Mouse (Mus musculus): ENCODE results near the gene Rps6kb2.
"Not testable (repeated sequence)": the region's sequence is repeated elsewhere in the genome, so short reads cannot be mapped to it uniquely, and the experiment has no call there.

DNA sequence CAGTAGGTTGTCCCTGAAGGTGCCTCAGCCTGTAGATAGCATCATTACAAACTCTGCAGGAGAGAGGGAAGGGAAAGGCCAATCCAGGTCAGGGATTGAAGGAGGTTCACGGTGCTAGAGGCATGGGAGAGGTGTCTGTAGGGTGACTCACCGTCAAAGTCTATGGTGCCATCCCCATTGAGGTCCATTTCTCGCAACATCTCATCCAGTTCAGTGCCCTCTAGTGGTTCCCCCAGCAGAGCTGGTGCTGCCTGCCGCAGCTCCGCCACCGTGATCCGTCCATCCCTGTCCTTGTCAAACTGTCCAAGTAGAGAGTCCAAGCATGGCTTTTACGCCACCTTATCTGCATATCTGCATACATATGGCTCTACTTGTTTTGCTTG lies 27.2 kb downstream of the Rps6kb2 start:
- not testable (repeated sequence) for TF ChIP-seq POLR2A (IDR thresholded peaks at IDR 0.05; ENCODE audit: borderline replicate concordance, extremely low read depth, insufficient read depth, insufficient read length, poor library complexity, severe bottlenecking)
- TF ChIP-seq CTCF (IDR thresholded peaks at IDR 0.05; ENCODE audit: borderline replicate concordance, extremely low read depth, insufficient read depth, insufficient read length), result peak; percentile 16; the same call in 1 of the 2 replicates

All from brain, embryonic 14.5 days (tissue).